Mouse (Mus musculus): ENCODE data around the gene 1700030K09Rik. TPM values are rescaled to one million over a fixed set of nuclear protein-coding genes. Genes with fewer than 3 reads are reported as not detected.

Gene 1700030K09Rik
- polyA plus RNA-seq, 1 experiment = 10.9 TPM

GRCm38 (mm10) chr8:72495411-72496111, 51.9 kb downstream of the 1700030K09Rik start:
- 95% methylated on average over 23 of the region's 23 CpGs for WGBS
- DNase-seq (ENCODE audit: low read depth in 1 of 2, low spot score in 2 of 2) = no peak
- Histone ChIP-seq H3K27ac (ENCODE audit: insufficient read depth, low read length) (no peak overlapping the region), H3K27me3 (ENCODE audit: control insufficient read depth, insufficient read depth, low read length) (no peaks in the 10 kb centered on the region), H3K4me3 (ENCODE audit: extremely low read depth, insufficient read depth, insufficient read length) (no peak overlapping the region), H3K4me1 (ENCODE audit: control insufficient read depth, insufficient read depth, insufficient read length) (peaks cover 2% of the 10 kb centered on the region; the same call in 1 of the 2 replicates), H3K36me3 (ENCODE audit: control insufficient read depth, insufficient read depth, low read length) (peaks cover 12% of the 10 kb centered on the region)
- TF ChIP-seq CTCF (IDR thresholded peaks at IDR 0.05; ENCODE audit: extremely low read depth, insufficient read depth, insufficient read length, insufficient replicate concordance) = no peak
- no peak for TF ChIP-seq POLR2A (IDR thresholded peaks at IDR 0.05; ENCODE audit: low read depth, low read length)

DNA sequence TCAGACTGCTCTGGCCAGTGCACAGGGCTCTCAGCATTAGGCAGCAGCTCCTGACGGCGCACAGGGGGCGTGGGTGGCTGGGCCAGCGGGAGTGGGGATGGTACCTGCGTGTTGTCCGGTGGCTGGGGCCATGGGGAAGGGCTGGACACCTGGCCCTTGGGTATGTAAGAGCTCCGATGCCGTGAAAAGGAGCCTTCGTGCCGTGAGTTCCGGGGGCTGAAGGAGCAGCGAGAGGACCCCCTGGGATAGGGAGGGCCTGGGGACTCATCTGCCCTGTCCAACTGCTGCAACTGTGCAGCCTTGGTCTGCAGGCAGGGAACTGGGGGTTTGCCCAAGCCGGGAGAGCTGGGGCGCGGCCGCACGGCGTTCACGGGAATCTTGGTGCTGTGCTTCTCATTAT, 52.5 kb downstream of the 1700030K09Rik start:
- H3K27me3 ChIP-seq (ENCODE audit: control insufficient read depth, insufficient read depth, low read length) = no peaks in the 10 kb centered on the region
- no peak overlapping the region for H3K4me3 ChIP-seq (ENCODE audit: extremely low read depth, insufficient read depth, insufficient read length)
- no peak for DNase-seq (ENCODE audit: low read depth in 1 of 2, low spot score in 2 of 2)
- TF ChIP-seq POLR2A (IDR thresholded peaks at IDR 0.05; ENCODE audit: low read depth, low read length) (no peak), CTCF (IDR thresholded peaks at IDR 0.05; ENCODE audit: extremely low read depth, insufficient read depth, insufficient read length, insufficient replicate concordance) (no peak)
- peaks cover 12% of the 10 kb centered on the region for H3K36me3 ChIP-seq (ENCODE audit: control insufficient read depth, insufficient read depth, low read length)
- H3K27ac ChIP-seq (ENCODE audit: insufficient read depth, low read length) = no peak overlapping the region
- peaks cover 2% of the 10 kb centered on the region; the same call in 1 of the 2 replicates for H3K4me1 ChIP-seq (ENCODE audit: control insufficient read depth, insufficient read depth, insufficient read length)
- WGBS = 97% methylated on average over 19 of the region's 19 CpGs

GRCm38 (mm10) chr8:72497911-72498310, 54.2 kb downstream of the 1700030K09Rik start:
- no peak for DNase-seq (ENCODE audit: low read depth in 1 of 2, low spot score in 2 of 2)
- no peak overlapping the region for H3K4me3 ChIP-seq (ENCODE audit: extremely low read depth, insufficient read depth, insufficient read length)
- peaks cover 2% of the 10 kb centered on the region; the same call in 1 of the 2 replicates for H3K4me1 ChIP-seq (ENCODE audit: control insufficient read depth, insufficient read depth, insufficient read length)
- 91% methylated on average over 1 of the region's 1 CpGs for WGBS
- H3K27me3 ChIP-seq (ENCODE audit: control insufficient read depth, insufficient read depth, low read length) = no peaks in the 10 kb centered on the region
- no peak for TF ChIP-seq POLR2A (IDR thresholded peaks at IDR 0.05; ENCODE audit: low read depth, low read length)
- TF ChIP-seq CTCF (IDR thresholded peaks at IDR 0.05; ENCODE audit: extremely low read depth, insufficient read depth, insufficient read length, insufficient replicate concordance) = no peak
- H3K27ac ChIP-seq (ENCODE audit: insufficient read depth, low read length) = no peak overlapping the region
- peaks cover 12% of the 10 kb centered on the region for H3K36me3 ChIP-seq (ENCODE audit: control insufficient read depth, insufficient read depth, low read length)

DNA sequence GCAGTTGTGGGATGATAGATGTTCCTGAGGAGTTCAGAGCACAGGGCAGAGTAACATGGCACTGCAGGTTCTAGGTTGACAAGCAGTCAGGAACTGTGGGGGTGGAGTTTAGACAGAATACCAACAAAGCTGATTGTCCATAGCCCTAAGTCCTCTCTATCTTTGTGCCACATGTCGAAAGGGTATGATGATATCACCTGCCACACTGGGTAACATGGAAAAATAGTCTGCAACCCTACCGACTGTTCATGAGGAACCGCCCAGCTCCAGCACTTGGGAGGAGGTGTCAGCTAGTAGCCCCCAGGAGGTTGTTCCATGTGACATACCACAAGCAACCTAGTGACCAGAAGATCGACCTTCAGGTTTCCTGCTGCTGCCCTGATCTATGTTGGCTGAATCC, 54.8 kb downstream of the 1700030K09Rik start:
- WGBS = 73% methylated on average over 4 of the region's 4 CpGs
- H3K27me3 ChIP-seq (ENCODE audit: control insufficient read depth, insufficient read depth, low read length) = no peaks in the 10 kb centered on the region
- no peaks in the 10 kb centered on the region for H3K4me1 ChIP-seq (ENCODE audit: control insufficient read depth, insufficient read depth, insufficient read length)
- DNase-seq (ENCODE audit: low read depth in 1 of 2, low spot score in 2 of 2) = no peak
- H3K4me3 ChIP-seq (ENCODE audit: extremely low read depth, insufficient read depth, insufficient read length) = no peak overlapping the region
- peaks cover 12% of the 10 kb centered on the region for H3K36me3 ChIP-seq (ENCODE audit: control insufficient read depth, insufficient read depth, low read length)
- H3K27ac ChIP-seq (ENCODE audit: insufficient read depth, low read length) = no peak overlapping the region
- no peak for TF ChIP-seq CTCF (IDR thresholded peaks at IDR 0.05; ENCODE audit: extremely low read depth, insufficient read depth, insufficient read length, insufficient replicate concordance)
- no peak for TF ChIP-seq POLR2A (IDR thresholded peaks at IDR 0.05; ENCODE audit: low read depth, low read length)

DNA sequence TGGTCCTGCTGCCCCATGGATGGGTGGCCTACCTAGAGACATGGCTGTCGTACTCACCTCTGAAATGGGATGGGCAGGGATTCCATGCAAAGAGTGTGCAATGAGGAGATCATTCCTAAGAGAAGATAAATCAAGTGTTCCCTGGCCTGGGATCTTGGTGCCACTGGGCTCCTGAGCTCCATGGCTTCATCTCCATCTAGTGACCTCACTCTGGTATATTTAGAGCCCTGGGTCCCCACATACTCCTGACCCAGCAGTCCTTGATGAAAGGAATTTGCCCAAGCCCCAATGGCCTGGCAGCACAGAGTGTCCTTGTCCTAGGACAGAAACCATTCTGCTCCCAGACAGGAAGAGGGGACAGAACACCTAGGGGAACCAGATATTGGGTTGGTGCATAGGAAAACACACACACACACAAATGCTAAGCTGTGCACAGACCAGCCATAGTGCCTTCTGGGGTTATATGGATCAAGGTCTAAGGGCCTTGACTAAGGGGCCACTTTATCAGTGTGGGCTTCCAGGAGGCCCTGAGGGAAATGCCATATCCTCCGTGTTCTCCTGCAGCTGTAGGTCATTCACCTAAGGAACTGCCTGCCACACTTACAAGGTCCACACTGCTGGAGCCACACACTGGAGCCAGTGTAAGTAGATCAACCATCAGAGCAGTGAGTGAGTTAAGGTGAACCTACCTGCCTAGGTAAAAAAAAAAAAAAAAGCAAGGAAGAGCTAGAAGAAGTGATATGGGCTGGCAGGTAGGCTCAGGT, 56.0 kb downstream of the 1700030K09Rik start:
- Histone ChIP-seq H3K4me3 (ENCODE audit: extremely low read depth, insufficient read depth, insufficient read length) (no peak overlapping the region), H3K36me3 (ENCODE audit: control insufficient read depth, insufficient read depth, low read length) (peaks cover 12% of the 10 kb centered on the region), H3K4me1 (ENCODE audit: control insufficient read depth, insufficient read depth, insufficient read length) (no peaks in the 10 kb centered on the region; the same call in 1 of the 2 replicates), H3K27me3 (ENCODE audit: control insufficient read depth, insufficient read depth, low read length) (no peaks in the 10 kb centered on the region), H3K27ac (ENCODE audit: insufficient read depth, low read length) (no peak overlapping the region)
- no peak for DNase-seq (ENCODE audit: low read depth in 1 of 2, low spot score in 2 of 2)
- 91% methylated on average over 2 of the region's 2 CpGs for WGBS
- TF ChIP-seq CTCF (IDR thresholded peaks at IDR 0.05; ENCODE audit: extremely low read depth, insufficient read depth, insufficient read length, insufficient replicate concordance) (no peak), POLR2A (IDR thresholded peaks at IDR 0.05; ENCODE audit: low read depth, low read length) (no peak)

- H3K27me3 ChIP-seq (ENCODE audit: control insufficient read depth, insufficient read depth, low read length) = no peaks in the 10 kb centered on the region
- peaks cover 12% of the 10 kb centered on the region for H3K36me3 ChIP-seq (ENCODE audit: control insufficient read depth, insufficient read depth, low read length)
- TF ChIP-seq POLR2A (IDR thresholded peaks at IDR 0.05; ENCODE audit: low read depth, low read length) (no peak), CTCF (IDR thresholded peaks at IDR 0.05; ENCODE audit: extremely low read depth, insufficient read depth, insufficient read length, insufficient replicate concordance) (no peak)
- no peak for DNase-seq (ENCODE audit: low read depth in 1 of 2, low spot score in 2 of 2)
- no peaks in the 10 kb centered on the region; the same call in 1 of the 2 replicates for H3K4me1 ChIP-seq (ENCODE audit: control insufficient read depth, insufficient read depth, insufficient read length)
- no peak overlapping the region for H3K27ac ChIP-seq (ENCODE audit: insufficient read depth, low read length)
- 96% methylated on average over 1 of the region's 1 CpGs for WGBS
- no peak overlapping the region for H3K4me3 ChIP-seq (ENCODE audit: extremely low read depth, insufficient read depth, insufficient read length)
Measured at GRCm38 (mm10) chr8:72500521-72500931, 56.8 kb downstream of the 1700030K09Rik start.
